Mouse (Mus musculus) midbrain, postnatal 0 days (tissue): Measurements from ENCODE around the gene Lta. TPM values are rescaled to one million over a fixed set of nuclear protein-coding genes. Genes with fewer than 3 reads are reported as not detected.

ENCODE experiments used
- ATAC-seq: fragments of 200-750 bp; cut with Nextera tagmentation; 2 replicates; pipeline ENCODE4 v1.8.0; 2017; ENCODE audit warnings: moderate number of reproducible peaks, mild to moderate bottlenecking, moderate TSS enrichment, moderate library complexity; ENCODE audit not compliant: low FRiP score
- DNase-seq: peaks from one replicate; pipeline ENCODE4 v3.0.0-alpha.2; 2015; ENCODE audit warnings: low spot score
- H3K27ac ChIP-seq: fragments of 300-500 bp; sonication (generic); 2 replicates; pipeline ENCODE4 v1.5.1; 2014; ENCODE audit warnings: low read depth, mild to moderate bottlenecking, low read length, mixed read lengths
- H3K27me3 ChIP-seq: fragments of 300-500 bp; sonication (generic); 2 replicates; pipeline ENCODE4 v1.6.1; 2014; ENCODE audit warnings: low read length, control low read depth, mixed read lengths; ENCODE audit not compliant: insufficient read depth
- H3K36me3 ChIP-seq: fragments of 300-500 bp; sonication (generic); 2 replicates; pipeline ENCODE4 v1.6.1; 2014; ENCODE audit warnings: low read length, control low read depth, mixed read lengths; ENCODE audit not compliant: insufficient read depth
- H3K4me1 ChIP-seq: fragments of 300-500 bp; sonication (generic); 2 replicates; pipeline ENCODE4 v1.6.1; 2014; ENCODE audit warnings: mild to moderate bottlenecking, control low read depth, antibody characterized with exemption, low read length, mixed read lengths; ENCODE audit not compliant: insufficient read depth
- H3K4me2 ChIP-seq: fragments of 300-500 bp; sonication (generic); 2 replicates; pipeline ENCODE4 v1.6.1; 2014; ENCODE audit warnings: low read depth, mild to moderate bottlenecking, low read length, mixed read lengths; ENCODE audit not compliant: poor library complexity, severe bottlenecking
- H3K4me3 ChIP-seq: fragments of 300-500 bp; sonication (generic); 2 replicates; pipeline ENCODE4 v1.5.1; 2014; ENCODE audit warnings: low read depth, mild to moderate bottlenecking, low read length, moderate library complexity
- H3K9ac ChIP-seq: fragments of 300-500 bp; sonication (generic); replicated peaks from 2 replicates; pipeline ENCODE4 v1.6.1; 2014; ENCODE audit warnings: mild to moderate bottlenecking, low read length, moderate library complexity, mixed read lengths; ENCODE audit not compliant: poor library complexity, severe bottlenecking
- H3K9me3 ChIP-seq: fragments of 300-500 bp; sonication (generic); 2 replicates; pipeline ENCODE4 v1.6.1; 2016; ENCODE audit warnings: low read length, control low read depth
- CTCF ChIP-seq: IDR thresholded peaks from 2 replicates; pipeline ENCODE4 v1.5.1; 2016; ENCODE audit warnings: antibody characterized with exemption, mild to moderate bottlenecking
- WGBS: fragments of 180-500 bp; shearing (Covaris S2); extraction: QIAGEN DNeasy Blood & Tissue Kit; methylation state at CpG from one replicate; pipeline ENCODE4 v1.1.7; 2014; 5-methylcytosine and 5-hydroxymethylcytosine counted together
- polyA plus RNA-seq: library from polyadenylated mRNA; unstranded; fragments of >200 nt; fragmentation: Nextera tagmentation; extraction: Ambion mirVana; gene quantifications from 2 replicates; pipeline ENCODE4 v1.2.1, GENCODE M21; 2015
- total RNA-seq: library from RNA; depleted of rRNA; stranded (reverse); fragments of >200 nt; gene quantifications from 2 replicates; pipeline ENCODE4 v1.2.3, GENCODE M21; 2014

Gene Lta
- total and polyA plus RNA-seq, 2 experiments from 2014 or later, result 0.49 to 0.98 TPM

GRCm38 (mm10) chr17:35232043-35232442 is 26.9 kb upstream of the Lta start:
- ATAC-seq (no peak), DNase-seq (peak; percentile 86)
- no peaks in the 10 kb centered on the region for H3K27me3 ChIP-seq
- peak; percentile 92 for TF ChIP-seq CTCF
- H3K27ac ChIP-seq, result no peak overlapping the region
- no peak overlapping the region; the same call in 1 of the 2 replicates for H3K4me2 ChIP-seq
- WGBS, result 10% methylated on average over 12 of the region's 12 CpGs
- H3K4me3 ChIP-seq, result no peak overlapping the region
- no peak overlapping the region for H3K9ac ChIP-seq
- peaks cover 5% of the 10 kb centered on the region; the same call in 1 of the 2 replicates for H3K4me1 ChIP-seq
- H3K9me3 ChIP-seq, result no peaks in the 10 kb centered on the region
- peaks cover 46% of the 10 kb centered on the region for H3K36me3 ChIP-seq

GRCm38 (mm10) chr17:35231022-35231421 is 25.9 kb upstream of the Lta start:
- no peak overlapping the region for H3K4me3 ChIP-seq
- no peak overlapping the region for H3K27ac ChIP-seq
- WGBS, result 93% methylated on average over 10 of the region's 10 CpGs
- H3K27me3 ChIP-seq, result no peaks in the 10 kb centered on the region
- ATAC-seq, result no peak
- H3K9ac ChIP-seq, result no peak overlapping the region
- peaks cover 5% of the 10 kb centered on the region; the same call in 1 of the 2 replicates for H3K4me1 ChIP-seq
- peaks cover 46% of the 10 kb centered on the region for H3K36me3 ChIP-seq
- no peaks in the 10 kb centered on the region for H3K9me3 ChIP-seq
- H3K4me2 ChIP-seq, result no peak overlapping the region
- no peak for TF ChIP-seq CTCF
- DNase-seq, result no peak

GRCm38 (mm10) chr17:35226561-35227046 is 21.5 kb upstream of the Lta start:
- Histone ChIP-seq H3K27me3 (no peaks in the 10 kb centered on the region), H3K4me3 (no peak overlapping the region), H3K36me3 (peaks cover 33% of the 10 kb centered on the region), H3K9ac (no peak overlapping the region), H3K4me2 (no peak overlapping the region), H3K9me3 (no peaks in the 10 kb centered on the region), H3K27ac (no peak overlapping the region), H3K4me1 (no peaks in the 10 kb centered on the region)
- 84% methylated on average over 14 of the region's 14 CpGs for WGBS
- ATAC-seq (no peak), DNase-seq (no peak)
- no peak for TF ChIP-seq CTCF

GRCm38 (mm10) chr17:35225456-35225855 is 20.3 kb upstream of the Lta start:
- Histone ChIP-seq H3K4me3 (no peak overlapping the region), H3K36me3 (peaks cover 32% of the 10 kb centered on the region), H3K9me3 (no peaks in the 10 kb centered on the region), H3K4me1 (no peaks in the 10 kb centered on the region), H3K4me2 (no peak overlapping the region), H3K27ac (no peak overlapping the region), H3K9ac (no peak overlapping the region), H3K27me3 (no peaks in the 10 kb centered on the region)
- no peak for DNase-seq
- no peak for TF ChIP-seq CTCF
- WGBS, result 91% methylated on average over 5 of the region's 5 CpGs
- no peak for ATAC-seq

GRCm38 (mm10) chr17:35224641-35225040 is 19.5 kb upstream of the Lta start:
- 90% methylated on average over 4 of the region's 4 CpGs for WGBS
- H3K9me3 ChIP-seq, result no peaks in the 10 kb centered on the region
- H3K4me3 ChIP-seq, result no peak overlapping the region
- no peak overlapping the region for H3K4me2 ChIP-seq
- DNase-seq (no peak), ATAC-seq (no peak)
- peaks cover 35% of the 10 kb centered on the region for H3K36me3 ChIP-seq
- no peaks in the 10 kb centered on the region for H3K4me1 ChIP-seq
- no peak overlapping the region for H3K27ac ChIP-seq
- H3K9ac ChIP-seq, result no peak overlapping the region
- no peaks in the 10 kb centered on the region for H3K27me3 ChIP-seq
- no peak for TF ChIP-seq CTCF

GRCm38 (mm10) chr17:35222299-35222698 is 17.1 kb upstream of the Lta start:
- Histone ChIP-seq H3K4me1 (no peaks in the 10 kb centered on the region), H3K36me3 (peaks cover 22% of the 10 kb centered on the region), H3K27me3 (no peaks in the 10 kb centered on the region), H3K4me3 (no peak overlapping the region), H3K9me3 (no peaks in the 10 kb centered on the region), H3K4me2 (no peak overlapping the region), H3K9ac (no peak overlapping the region), H3K27ac (no peak overlapping the region)
- ATAC-seq (no peak), DNase-seq (no peak)
- 78% methylated on average over 6 of the region's 6 CpGs for WGBS
- TF ChIP-seq CTCF, result no peak
